Mouse (Mus musculus) activated CD4-positive, CD25-positive, alpha-beta regulatory T cell, adult 4 months (primary cell): ENCODE data around the gene Asxl2. TPM values are rescaled to one million over a fixed set of nuclear protein-coding genes. Genes with fewer than 3 reads are reported as not detected.
A peak's percentile ranks its signal among the peaks of the same experiment; 100 is the strongest.
"Not testable (repeated sequence)": the region's sequence is repeated elsewhere in the genome, so short reads cannot be mapped to it uniquely, and the experiment has no call there.

ENCODE experiments used
- ATAC-seq: one replicate; pipeline ENCODE4 v1.8.0; 2017
- polyA plus RNA-seq, 2 experiments: library from polyadenylated mRNA; unstranded; fragments of 100-300 nt; shearing (Covaris generic); gene quantifications; one replicate each; pipeline ENCODE4 v1.2.1; 2017

Gene Asxl2
- polyA plus RNA-seq, 2 experiments from 2014 or later, result 41.4 to 45.4 TPM

DNA sequence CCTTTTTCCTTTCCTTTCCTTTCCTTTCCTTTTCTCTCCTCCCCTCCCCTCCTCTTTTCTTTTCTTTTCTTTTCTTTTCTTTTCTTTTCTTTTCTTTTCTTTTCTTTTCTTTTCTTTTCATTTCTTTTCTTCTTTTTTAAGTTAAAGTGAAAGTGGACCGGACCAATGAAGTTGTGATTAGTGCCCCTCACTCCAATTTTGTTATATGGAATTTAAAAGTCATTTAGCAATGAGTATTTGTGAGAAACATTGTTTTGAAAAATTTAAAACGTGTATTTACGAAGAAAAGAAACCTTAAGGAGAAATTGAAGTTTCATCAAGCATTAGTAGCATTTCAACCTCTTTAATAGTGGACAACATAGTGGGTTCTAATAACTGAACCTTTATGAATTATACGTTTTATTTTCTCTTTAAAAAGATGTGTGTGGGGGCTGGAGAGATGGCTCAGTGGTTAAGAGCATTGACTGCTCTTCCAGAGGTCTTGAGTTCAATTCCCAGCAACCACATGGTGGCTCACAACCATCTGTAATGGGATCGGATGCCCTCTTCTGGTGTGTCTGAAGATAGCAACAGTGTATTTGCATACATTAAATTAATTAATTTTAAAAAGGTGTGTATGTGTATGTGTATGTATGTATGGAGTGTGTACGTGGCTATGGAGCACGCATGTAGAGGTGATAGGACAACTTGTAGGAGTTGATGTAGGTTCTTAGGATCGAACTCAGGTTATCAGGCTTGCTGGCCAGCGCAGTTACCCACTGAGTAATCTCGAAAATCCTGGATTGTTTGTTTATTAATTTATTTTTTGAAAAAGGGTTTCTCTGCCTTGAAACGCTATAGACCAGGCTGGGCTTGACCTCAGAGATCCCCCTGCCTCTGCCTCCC lies 1.5 kb downstream of the Asxl2 start:
- ATAC-seq, result no peak

DNA sequence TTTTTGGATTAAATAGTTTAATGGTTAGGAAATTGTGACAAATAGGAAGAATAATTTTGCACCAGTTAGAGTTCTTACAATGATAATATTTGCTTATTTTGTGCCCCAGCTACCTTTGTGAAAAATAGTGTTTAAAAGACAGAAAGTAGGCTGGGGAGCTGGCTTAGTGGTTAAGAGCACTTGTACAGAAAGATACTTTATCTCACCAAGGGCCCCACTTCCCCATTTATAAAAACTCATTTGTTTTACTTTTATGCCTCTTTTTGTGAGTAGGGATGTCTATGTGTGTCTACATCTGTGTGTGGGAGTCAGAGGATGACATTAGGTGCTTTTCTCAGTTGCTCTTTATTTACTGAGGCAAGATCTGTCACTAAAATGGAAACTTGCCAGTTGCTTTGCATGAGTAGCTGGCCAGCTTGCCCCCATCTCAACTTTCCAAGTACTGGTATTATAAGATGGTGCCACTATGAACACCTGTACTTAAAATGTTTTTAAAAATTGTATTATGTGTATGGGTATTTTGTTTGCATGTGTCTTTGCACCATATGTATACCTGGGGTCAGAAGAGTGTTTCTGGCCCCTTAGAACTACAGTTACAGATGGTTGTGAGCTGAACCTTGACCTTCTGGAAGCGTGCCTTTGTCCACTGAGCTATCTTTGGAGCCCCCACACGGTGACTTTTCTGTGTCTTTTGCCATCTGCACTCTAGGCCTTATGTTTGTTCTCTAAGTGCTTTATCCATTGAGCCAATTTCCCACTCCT lies 3.2 kb downstream of the Asxl2 start:
- ATAC-seq, result no peak

DNA sequence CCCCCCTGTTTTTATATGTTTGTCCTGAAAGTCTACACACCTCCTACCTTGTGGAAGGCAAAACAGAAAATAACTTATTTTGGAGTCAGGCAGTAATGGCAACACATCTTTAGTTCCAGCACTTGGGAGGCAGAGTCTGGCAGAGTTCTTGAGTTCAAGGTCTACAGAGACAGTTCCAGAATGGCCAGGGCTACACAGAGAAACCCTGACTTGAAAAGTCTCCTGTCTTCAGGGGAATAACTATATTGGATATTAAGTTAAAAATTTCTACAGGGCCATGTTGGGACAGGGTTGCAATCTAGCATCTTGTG lies 3.7 kb downstream of the Asxl2 start:
- no peak for ATAC-seq

- no peak for ATAC-seq
Measured at GRCm38 (mm10) chr12:3430985-3431384, 4.3 kb downstream of the Asxl2 start.

DNA sequence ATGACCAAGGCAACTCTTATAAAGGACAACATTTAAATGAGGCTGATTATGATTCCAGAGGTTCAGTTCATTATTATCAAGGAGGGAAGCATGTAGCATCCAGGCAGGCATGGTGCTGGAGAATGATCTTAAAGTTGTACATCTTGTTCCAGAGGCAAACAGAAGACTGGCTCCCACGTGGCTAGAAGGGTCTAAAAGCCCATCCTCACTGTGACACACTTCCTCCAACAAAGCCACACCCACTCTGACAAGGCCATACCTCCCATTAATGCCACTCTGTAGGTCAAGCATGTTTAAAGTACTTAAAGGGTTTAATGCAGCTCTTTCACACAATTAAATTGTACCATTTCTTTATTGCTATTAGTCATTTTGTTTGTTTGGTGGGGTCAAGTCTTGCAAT lies 7.1 kb downstream of the Asxl2 start:
- ATAC-seq, result no peak

- no peak for ATAC-seq
Measured at GRCm38 (mm10) chr12:3436446-3436845, 9.8 kb downstream of the Asxl2 start.

GRCm38 (mm10) chr12:3437815-3438214 lies 11.2 kb downstream of the Asxl2 start:
- no peak for ATAC-seq

GRCm38 (mm10) chr12:3440916-3441315 lies 14.3 kb downstream of the Asxl2 start:
- peak; percentile 9 for ATAC-seq

GRCm38 (mm10) chr12:3441361-3441760 lies 14.7 kb downstream of the Asxl2 start:
- peak; percentile 82 for ATAC-seq

DNA sequence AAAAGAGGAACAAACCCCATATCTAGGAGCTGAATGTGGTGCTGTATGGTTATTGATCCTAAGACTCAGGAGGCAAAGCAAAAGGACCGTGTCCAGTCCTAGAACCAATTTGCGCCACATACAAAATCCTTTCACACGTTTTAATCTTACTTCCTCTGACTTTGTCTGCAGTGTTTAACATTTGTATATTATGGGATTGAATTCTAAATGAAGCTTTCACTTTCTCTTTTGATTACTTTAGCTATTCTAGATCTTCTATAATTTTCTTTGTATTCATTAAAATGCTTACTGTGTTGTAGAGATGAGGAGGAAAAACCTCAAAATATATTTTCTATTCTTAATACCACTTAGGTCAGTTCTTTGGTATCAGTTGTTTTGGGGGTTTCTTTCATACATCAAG lies 26.9 kb downstream of the Asxl2 start:
- ATAC-seq, result peak; percentile 69

DNA sequence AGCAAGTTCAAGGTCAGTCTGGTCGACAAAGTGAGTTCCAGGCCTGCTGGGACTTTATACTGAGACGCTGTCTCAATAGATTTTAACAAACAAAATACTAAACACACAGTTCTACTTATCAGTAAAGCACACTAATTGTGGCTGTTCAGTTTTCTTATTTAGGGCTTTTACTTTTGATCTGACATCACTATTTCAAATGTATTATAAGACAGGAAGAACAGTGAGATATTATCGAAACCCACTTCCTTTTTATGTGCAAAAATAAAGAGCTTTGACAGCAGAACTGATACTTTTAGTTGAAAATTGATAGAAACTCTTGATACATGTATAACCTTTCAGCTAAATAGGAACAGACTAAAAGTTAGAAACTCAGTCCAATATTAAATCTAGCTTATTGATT lies 36.4 kb downstream of the Asxl2 start:
- peak; percentile 90 for ATAC-seq

- ATAC-seq, result no peak
Measured at GRCm38 (mm10) chr12:3499662-3500061, 73.0 kb downstream of the Asxl2 start.

- ATAC-seq, result no peak
Measured at GRCm38 (mm10) chr12:3500071-3500470, 73.4 kb downstream of the Asxl2 start.

- no peak for ATAC-seq
Measured at GRCm38 (mm10) chr12:3518665-3519297, 92.1 kb downstream of the Asxl2 start.

- ATAC-seq, result not testable (repeated sequence)
Measured at GRCm38 (mm10) chr12:3521806-3522205, 95.1 kb downstream of the Asxl2 start.

- ATAC-seq, result no peak
Measured at GRCm38 (mm10) chr12:3525536-3525935, 98.9 kb downstream of the Asxl2 start.

GRCm38 (mm10) chr12:3535446-3535845 lies 108.8 kb downstream of the Asxl2 start:
- ATAC-seq, result not testable (repeated sequence)

- ATAC-seq, result no peak
Measured at GRCm38 (mm10) chr12:3537616-3538015, 111.0 kb downstream of the Asxl2 start.

- no peak for ATAC-seq
Measured at GRCm38 (mm10) chr12:3538036-3538435, 111.4 kb downstream of the Asxl2 start.

GRCm38 (mm10) chr12:3539605-3540004 lies 112.9 kb downstream of the Asxl2 start:
- ATAC-seq, result no peak

DNA sequence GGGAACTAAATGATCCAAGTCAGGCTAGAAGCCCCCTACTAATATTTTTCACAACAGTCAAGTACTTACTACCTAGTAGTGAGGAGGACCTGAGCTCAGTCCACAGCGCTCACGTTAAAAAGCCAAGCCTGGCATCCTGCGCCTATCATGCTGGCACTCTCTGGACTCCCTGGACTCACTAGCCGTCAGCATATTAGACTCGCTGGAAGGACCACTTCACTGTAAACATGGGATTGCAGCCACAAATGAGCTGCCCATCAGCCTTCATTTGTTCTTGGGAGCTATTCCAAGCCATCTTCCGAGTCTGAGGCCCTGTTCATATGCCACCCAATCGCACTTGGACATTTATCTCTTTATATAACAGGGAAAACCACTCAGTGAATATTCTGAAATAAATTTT lies 114.2 kb downstream of the Asxl2 start:
- ATAC-seq, result no peak

GRCm38 (mm10) chr12:3545451-3545850 lies 118.8 kb downstream of the Asxl2 start:
- ATAC-seq, result no peak

DNA sequence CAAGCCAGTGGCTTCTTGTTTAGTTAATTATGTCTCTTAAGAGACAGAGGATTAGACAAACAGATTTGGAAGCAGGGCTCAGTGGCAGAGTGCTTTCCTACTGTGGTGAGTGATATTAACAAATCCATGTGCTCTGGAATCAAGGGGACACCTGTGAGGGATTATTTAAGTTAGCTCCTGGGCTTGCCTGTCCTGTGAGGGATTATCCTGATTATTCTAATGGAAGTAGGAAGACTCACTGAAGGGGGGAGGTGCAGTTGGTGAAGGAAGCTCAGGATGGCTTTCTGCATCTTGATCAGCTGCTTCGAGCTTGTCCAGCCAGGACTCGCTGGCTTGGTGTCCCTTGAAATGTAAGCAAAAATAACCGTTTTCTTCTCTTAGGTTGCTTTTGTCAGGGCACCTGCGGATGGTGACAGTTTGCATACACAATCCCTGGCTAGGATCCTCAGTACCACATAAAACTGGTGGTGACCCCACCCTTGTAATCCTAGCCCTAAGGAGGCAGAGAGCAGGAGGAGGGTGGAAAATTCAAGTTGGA lies 119.5 kb downstream of the Asxl2 start:
- ATAC-seq, result no peak
